In genomic region chr4:114672096-114672720, GRCm38 (mm10) we compare ENCODE assay signal across 26 mouse cellular contexts.
A peak's percentile ranks its signal among the peaks of the same experiment; 100 is the strongest.
DNase-seq lines count a peak whose midpoint lies in the region; ATAC-seq and TF ChIP-seq lines count a peak whose summit lies in the region.
"Had no signal": no experiment of that assay in that cellular context is flagged by ENCODE, and none has a peak within 500 bp of the region (broad histone marks: within the 10 kb centered on the region; RNA-seq: fewer than 3 reads in every experiment).

No protein-coding gene starts in this region.

- DNase-seq in lung, embryonic 14.5 days, result peak; percentile 65
- no peak for DNase-seq in lung, adult 2 months
- DNase-seq in G1E (ENCODE audit: low spot score) (no peak), MEL (ENCODE audit: low read depth, low spot score) (peak; percentile 68)
- no peak for DNase-seq in right cerebral cortex, postnatal 10 days (ENCODE audit: low spot score in 2 of 2)
- DNase-seq: adrenal gland, postnatal 10 days; adrenal gland, postnatal 36 days; cerebellum, adult 18-20 months; cerebellum, adult 9-10 months; cerebellum, postnatal 25 days; embryo, embryonic 11 days; gastrocnemius, postnatal 10 days; gastrocnemius, postnatal 36 days; heart, adult 2 months had no signal

- TF ChIP-seq EP300 in MEL (IDR thresholded peaks at IDR 0.05; ENCODE audit: low read depth in 1 of 2, low read length in 2 of 2), result peak; percentile 57 to 58; a peak in 2 of 4 replicates

- H3K27me3 ChIP-seq in lung, embryonic 14.5 days (ENCODE audit: insufficient read depth, low read length), result peaks cover 14% of the 10 kb centered on the region
- H3K27me3 ChIP-seq in G1E (ENCODE audit: insufficient read depth, low read length), result no peaks in the 10 kb centered on the region
- no peaks in the 10 kb centered on the region for H3K27me3 ChIP-seq in MEL (ENCODE audit: control insufficient read depth in 1 of 2, insufficient read depth in 2 of 2, low read length in 2 of 2)
- H3K27me3 ChIP-seq: Patski had no signal

- H3K36me3 ChIP-seq in lung, embryonic 14.5 days (ENCODE audit: insufficient read depth), result no peaks in the 10 kb centered on the region
- no peaks in the 10 kb centered on the region for H3K36me3 ChIP-seq in G1E (replicated peaks)
- peaks cover 0 to 3% of the 10 kb centered on the region in 2 experiments; a peak in 2 of 4 replicates for H3K36me3 ChIP-seq in MEL (ENCODE audit: control insufficient read depth in 1 of 2, insufficient read depth in 2 of 2, low read length in 2 of 2)
- H3K36me3 ChIP-seq: embryonic facial prominence, embryonic 10.5 days; embryonic facial prominence, embryonic 13.5 days; forebrain, embryonic 12.5 days; forebrain, embryonic 15.5 days; heart, embryonic 10.5 days; hindbrain, embryonic 10.5 days; hindbrain, embryonic 13.5 days had no signal

- peak; percentile 80 for ATAC-seq in lung, embryonic 14.5 days (ENCODE audit: insufficient read depth)
- ATAC-seq in G1E (ENCODE audit: extremely low read depth, insufficient number of reproducible peaks, low FRiP score, poor library complexity, severe bottlenecking), result peak; percentile 64
- ATAC-seq in megakaryocyte progenitor cell, adult 5-6 weeks (replicated peaks; ENCODE audit: poor library complexity), result peak; percentile 37; the same call in 1 of the 2 replicates
- ATAC-seq: CD4-positive, CD25-positive, alpha-beta regulatory T cell, adult 4 months; forebrain, embryonic 15.5 days; hindbrain, embryonic 16.5 days; Patski had no signal

- H3K9me3 ChIP-seq in lung, embryonic 14.5 days (ENCODE audit: low read depth, low read length), result no peaks in the 10 kb centered on the region
- H3K9me3 ChIP-seq in G1E (replicated peaks) (peaks cover 18% of the 10 kb centered on the region), MEL (replicated peaks; ENCODE audit: insufficient read depth, low read length) (no peaks in the 10 kb centered on the region)
- H3K9me3 ChIP-seq: embryonic facial prominence, embryonic 10.5 days; embryonic facial prominence, embryonic 13.5 days; forebrain, embryonic 12.5 days; forebrain, embryonic 15.5 days; heart, embryonic 10.5 days; hindbrain, embryonic 10.5 days; hindbrain, embryonic 13.5 days had no signal

- H3K79me2 ChIP-seq in MEL (ENCODE audit: control insufficient read depth, insufficient read depth, low read length, poor library complexity), result no peaks in the 10 kb centered on the region

- TF ChIP-seq RAD21 in MEL (IDR thresholded peaks at IDR 0.05; ENCODE audit: low read depth, low read length), result no peak

- no peak overlapping the region for H3K9ac ChIP-seq in lung, embryonic 14.5 days
- no peak overlapping the region for H3K9ac ChIP-seq in MEL (ENCODE audit: control insufficient read depth, low read depth, low read length, poor library complexity, severe bottlenecking)
- H3K9ac ChIP-seq: embryonic facial prominence, embryonic 13.5 days; forebrain, embryonic 12.5 days; forebrain, embryonic 15.5 days; hindbrain, embryonic 13.5 days had no signal

- no peak overlapping the region for H3K4me3 ChIP-seq in lung, embryonic 14.5 days (ENCODE audit: low read depth, low read length)
- H3K4me3 ChIP-seq in lung, adult 2 months (replicated peaks; ENCODE audit: extremely low read depth, low read depth, low read length), result no peak overlapping the region
- no peak overlapping the region for H3K4me3 ChIP-seq in G1E (ENCODE audit: low read depth, low read length)
- H3K4me3 ChIP-seq in MEL (ENCODE audit: control insufficient read depth in 1 of 2, insufficient read depth in 1 of 2, low read depth in 2 of 2, low read length in 2 of 2), result no peak overlapping the region
- H3K4me3 ChIP-seq: embryonic facial prominence, embryonic 10.5 days; embryonic facial prominence, embryonic 13.5 days; erythroblast, embryonic 14.5 days; forebrain, embryonic 12.5 days; forebrain, embryonic 15.5 days; heart, adult 2 months; heart, embryonic 10.5 days; hindbrain, embryonic 10.5 days; hindbrain, embryonic 13.5 days had no signal

- TF ChIP-seq POLR2A in lung, adult 2 months (IDR thresholded peaks at IDR 0.05; ENCODE audit: borderline replicate concordance, extremely low read depth, low read depth, low read length), result no peak
- no peak for TF ChIP-seq POLR2A in MEL (IDR thresholded peaks at IDR 0.05; ENCODE audit: control insufficient read depth in 1 of 2, insufficient read depth in 1 of 2, low read depth in 1 of 2, low read length in 2 of 2, poor library complexity in 1 of 2)

- H3K4me1 ChIP-seq in lung, embryonic 14.5 days (ENCODE audit: insufficient read depth), result no peaks in the 10 kb centered on the region; the same call in 1 of the 2 replicates
- H3K4me1 ChIP-seq in lung, adult 2 months (ENCODE audit: control insufficient read depth, insufficient read depth, low read length), result no peaks in the 10 kb centered on the region
- H3K4me1 ChIP-seq in G1E (ENCODE audit: insufficient read depth, low read depth, low read length) (peaks cover 29% of the 10 kb centered on the region), MEL (ENCODE audit: control insufficient read depth in 1 of 2, insufficient read depth in 2 of 2, low read length in 2 of 2) (peaks cover 6 to 10% of the 10 kb centered on the region in 2 experiments)
- H3K4me1 ChIP-seq: forebrain, embryonic 15.5 days had no signal

- no peak overlapping the region for H3K4me2 ChIP-seq in lung, embryonic 14.5 days
- H3K4me2 ChIP-seq: embryonic facial prominence, embryonic 13.5 days; forebrain, embryonic 12.5 days; forebrain, embryonic 15.5 days; hindbrain, embryonic 13.5 days had no signal

- no peak overlapping the region for H3K27ac ChIP-seq in lung, embryonic 14.5 days (ENCODE audit: low read depth)
- H3K27ac ChIP-seq in MEL (ENCODE audit: control insufficient read depth, low read depth, low read length), result no peak overlapping the region
- H3K27ac ChIP-seq: embryonic facial prominence, embryonic 10.5 days; embryonic facial prominence, embryonic 13.5 days; forebrain, embryonic 12.5 days; forebrain, embryonic 15.5 days; heart, adult 2 months; heart, embryonic 10.5 days; hindbrain, embryonic 10.5 days; hindbrain, embryonic 13.5 days had no signal

- no peak for TF ChIP-seq CTCF in lung, embryonic 14.5 days (IDR thresholded peaks at IDR 0.05; ENCODE audit: low read depth)
- TF ChIP-seq CTCF in lung, adult 2 months (IDR thresholded peaks at IDR 0.05; ENCODE audit: insufficient read depth, low read length), result no peak
- TF ChIP-seq CTCF in G1E (IDR thresholded peaks at IDR 0.05; ENCODE audit: low read depth, low read length), result no peak
- TF ChIP-seq CTCF in MEL (IDR thresholded peaks at IDR 0.05 in 2 of 3, conservative IDR thresholded peaks at IDR 0.05 in 1 of 3; ENCODE audit: control insufficient read depth in 1 of 3, insufficient read depth in 1 of 3, low read depth in 2 of 3, low read length in 3 of 3, poor library complexity in 1 of 3, severe bottlenecking in 1 of 3), result no peak

- 29% methylated on average over 5 of the region's 5 CpGs for WGBS in lung, embryonic 14.5 days
- 59% methylated on average over 5 of the region's 5 CpGs for WGBS in lung, adult 2 months

TF ChIP-seq in MEL, 35 proteins besides CTCF, POLR2A, EP300 and RAD21:
- TF ChIP-seq JUND (IDR thresholded peaks at IDR 0.05; ENCODE audit: low read depth, low read length), result no peak
- peak; percentile 50; the same call in 1 of the 2 replicates for TF ChIP-seq TCF12 (IDR thresholded peaks at IDR 0.05; ENCODE audit: low read depth, low read length)
- 0 out of 2 replicates have a peak, but pooled peaks have one; percentile 29 for TF ChIP-seq TBP (IDR thresholded peaks at IDR 0.05; ENCODE audit: low read depth, low read length)
- TF ChIP-seq TAL1 (IDR thresholded peaks at IDR 0.05; ENCODE audit: low read length), result peak; percentile 23; the same call in 1 of the 2 replicates
- peak; percentile 73 for TF ChIP-seq GATA1 (IDR thresholded peaks at IDR 0.05; ENCODE audit: low read depth, low read length)

Comparison
In these comparisons a context has a peak if more than half of its experiments do, and no peak if none do; other contexts are left out.
1. DNase-seq: peak in lung, embryonic 14.5 days (single experiment) and MEL (single experiment); none in lung, adult 2 months (single experiment), G1E (single experiment) and right cerebral cortex, postnatal 10 days (0 of 2).
2. Peak in every context shown above with its lines, with median percentiles within 50 percentile points of each other: ATAC-seq.